Mouse (Mus musculus): ENCODE results near the gene Rag2. TPM values are rescaled to one million over a fixed set of nuclear protein-coding genes. Genes with fewer than 3 reads are reported as not detected.

Rag2 gene
- total RNA-seq (2021) = not detected
- long read RNA-seq, experiment 1 = 0 reads
- long read RNA-seq, experiment 2 = 0 reads

- no peak for TF ChIP-seq CTCF (conservative IDR thresholded peaks at IDR 0.05)
- no peak within 1 kb of the TSS for H3K4me3 ChIP-seq
- DNase-seq (ENCODE audit: low spot score in 2 of 2) = no peak
- H3K27ac ChIP-seq = no peak within 1 kb of the TSS
Observed at GRCm38 (mm10) chr2:101624526-101624925, at the start of gene Rag2. Gene Rag2 (plus strand): TSS chr2:101624718.

DNA sequence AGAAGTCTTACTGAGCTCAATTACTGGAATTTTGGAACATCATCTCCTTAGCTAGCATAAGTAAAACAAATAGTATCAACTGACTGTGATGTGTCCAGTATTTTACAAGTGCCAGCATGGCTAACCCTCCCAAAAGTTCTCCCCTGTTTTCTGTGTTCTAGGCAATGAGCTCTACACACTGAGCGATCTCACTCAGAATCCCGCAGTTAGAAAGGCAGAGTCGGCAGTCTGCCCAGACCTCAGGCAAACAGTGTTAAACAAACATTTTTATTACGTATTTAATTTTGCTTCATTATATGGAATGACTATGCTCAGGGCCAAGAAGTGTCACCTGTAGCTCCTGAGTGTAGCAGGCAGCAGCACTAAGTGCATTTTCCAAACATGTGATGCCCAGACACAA, 47.3 kb upstream of the Rag2 start:
- TF ChIP-seq CTCF (conservative IDR thresholded peaks at IDR 0.05) = no peak
- Histone ChIP-seq H3K27ac (no peak overlapping the region), H3K4me3 (no peak overlapping the region)
- no peak for DNase-seq (ENCODE audit: low spot score in 2 of 2)

GRCm38 (mm10) chr2:101580027-101580426, 44.5 kb upstream of the Rag2 start:
- TF ChIP-seq CTCF (conservative IDR thresholded peaks at IDR 0.05) = no peak
- Histone ChIP-seq H3K4me3 (no peak overlapping the region), H3K27ac (no peak overlapping the region)
- no peak for DNase-seq (ENCODE audit: low spot score in 2 of 2)

DNA sequence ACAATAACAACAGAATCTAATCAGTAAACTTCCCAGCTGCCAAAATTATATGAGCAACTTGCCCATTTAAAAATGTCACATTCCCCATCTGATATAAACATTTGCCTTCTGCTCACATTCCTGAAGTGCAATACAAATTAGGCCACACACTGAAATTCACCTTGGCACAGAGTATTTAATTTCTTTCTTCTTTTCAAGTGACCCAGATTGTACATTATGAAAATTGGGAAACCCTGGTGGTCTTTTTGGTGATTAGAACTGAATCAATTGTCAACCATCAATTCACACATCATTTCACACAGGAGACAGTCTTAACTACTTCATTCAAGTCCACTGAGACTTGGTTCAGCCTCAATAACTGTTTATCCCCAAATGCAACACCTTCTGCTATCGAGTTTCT, 44.1 kb upstream of the Rag2 start:
- no peak for DNase-seq (ENCODE audit: low spot score in 2 of 2)
- TF ChIP-seq CTCF (conservative IDR thresholded peaks at IDR 0.05) = no peak
- no peak overlapping the region for H3K27ac ChIP-seq
- H3K4me3 ChIP-seq = no peak overlapping the region

- DNase-seq (ENCODE audit: low spot score in 2 of 2) = no peak
- TF ChIP-seq CTCF (conservative IDR thresholded peaks at IDR 0.05) = no peak
- H3K4me3 ChIP-seq = no peak overlapping the region
- H3K27ac ChIP-seq = no peak overlapping the region
Observed at GRCm38 (mm10) chr2:101580977-101581376, 43.5 kb upstream of the Rag2 start.

GRCm38 (mm10) chr2:101581418-101581817, 43.1 kb upstream of the Rag2 start:
- DNase-seq (ENCODE audit: low spot score in 2 of 2) = no peak
- Histone ChIP-seq H3K27ac (no peak overlapping the region), H3K4me3 (no peak overlapping the region)
- no peak for TF ChIP-seq CTCF (conservative IDR thresholded peaks at IDR 0.05)

DNA sequence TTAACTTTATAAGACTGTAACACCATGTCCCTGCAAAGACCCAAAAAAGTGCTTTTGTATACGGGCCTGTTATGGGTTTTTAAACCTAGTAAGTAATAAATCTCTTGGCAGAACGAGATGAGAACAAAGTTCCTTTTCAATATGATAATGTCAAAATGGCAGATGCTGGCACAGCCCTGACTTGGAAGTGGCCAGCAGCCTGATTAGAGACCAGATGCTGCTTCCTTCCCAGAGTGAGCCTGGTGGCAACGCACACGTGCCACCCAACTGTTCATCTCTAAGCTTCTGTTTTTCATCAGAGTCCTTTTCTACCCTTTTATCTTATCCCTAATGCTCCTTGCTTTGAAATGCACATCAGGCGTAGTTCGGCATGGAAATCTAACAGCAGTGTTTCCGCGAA, 33.2 kb upstream of the Rag2 start:
- Histone ChIP-seq H3K4me3 (no peak overlapping the region), H3K27ac (no peak overlapping the region)
- TF ChIP-seq CTCF (conservative IDR thresholded peaks at IDR 0.05) = no peak
- no peak for DNase-seq (ENCODE audit: low spot score in 2 of 2)

- Histone ChIP-seq H3K4me3 (no peak overlapping the region), H3K27ac (peak overlapping the region; percentile 12; the same call in 1 of the 2 replicates)
- no peak for DNase-seq (ENCODE audit: low spot score in 2 of 2)
- TF ChIP-seq CTCF (conservative IDR thresholded peaks at IDR 0.05) = no peak
Observed at GRCm38 (mm10) chr2:101592023-101592841, 32.3 kb upstream of the Rag2 start.

GRCm38 (mm10) chr2:101592886-101593285, 31.6 kb upstream of the Rag2 start:
- no peak for TF ChIP-seq CTCF (conservative IDR thresholded peaks at IDR 0.05)
- no peak overlapping the region for H3K4me3 ChIP-seq
- no peak for DNase-seq (ENCODE audit: low spot score in 2 of 2)
- peak overlapping the region; percentile 12; the same call in 1 of the 2 replicates for H3K27ac ChIP-seq

DNA sequence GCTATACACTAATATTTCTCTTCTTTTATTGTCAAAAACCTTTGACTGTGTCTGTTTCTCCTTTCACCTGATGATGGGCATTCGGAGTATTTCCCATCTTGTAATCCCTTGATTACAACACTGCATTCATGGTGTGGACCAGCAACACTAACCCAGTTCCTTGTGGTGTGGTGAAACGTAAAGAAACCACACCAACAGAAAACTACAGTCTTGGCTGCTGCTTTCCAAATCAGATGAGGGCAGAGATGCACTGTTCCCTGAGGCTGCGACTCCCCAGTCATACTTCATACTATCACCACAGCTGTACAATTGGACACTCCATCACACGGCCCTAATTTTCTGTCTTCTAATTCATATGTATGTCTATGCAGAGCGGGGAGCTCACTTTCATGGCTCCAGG, 29.8 kb upstream of the Rag2 start:
- TF ChIP-seq CTCF (conservative IDR thresholded peaks at IDR 0.05) = no peak
- Histone ChIP-seq H3K27ac (no peak overlapping the region), H3K4me3 (no peak overlapping the region)
- DNase-seq (ENCODE audit: low spot score in 2 of 2) = no peak

DNA sequence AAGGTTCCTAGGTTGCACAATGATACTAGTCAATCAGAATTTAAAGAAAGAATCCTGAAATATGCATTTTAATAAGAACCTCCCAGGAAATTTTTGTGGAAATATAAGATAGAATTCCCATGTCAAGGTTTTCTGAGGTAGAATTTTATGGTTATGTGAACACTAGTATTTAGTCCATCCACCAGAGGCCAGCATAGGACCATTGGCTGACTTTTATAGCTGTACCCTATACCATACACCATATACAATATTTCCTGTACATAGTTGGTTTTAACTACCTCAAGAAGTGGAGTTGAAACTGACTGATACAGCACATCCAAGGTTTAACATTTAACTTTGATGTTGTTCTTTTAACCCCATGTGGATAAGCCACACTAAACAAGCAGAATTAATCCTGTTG, 27.3 kb upstream of the Rag2 start:
- peak; percentile 66 for TF ChIP-seq CTCF (conservative IDR thresholded peaks at IDR 0.05)
- DNase-seq (ENCODE audit: low spot score in 2 of 2) = no peak
- H3K27ac ChIP-seq = no peak overlapping the region

GRCm38 (mm10) chr2:101598190-101599181, 26.0 kb upstream of the Rag2 start:
- Histone ChIP-seq H3K27ac (peak overlapping the region; percentile 59), H3K4me3 (peak overlapping the region; percentile 30)
- no peak for DNase-seq (ENCODE audit: low spot score in 2 of 2)
- no peak for TF ChIP-seq CTCF (conservative IDR thresholded peaks at IDR 0.05)

More for the DNA sequence above, 27.3 kb upstream of the Rag2 start:
- H3K4me3 ChIP-seq = no peak overlapping the region

- H3K27ac ChIP-seq = peak overlapping the region; percentile 81
- peak; percentile 63 for TF ChIP-seq CTCF (conservative IDR thresholded peaks at IDR 0.05)
- peak; percentile 31 to 44 for DNase-seq (ENCODE audit: low spot score in 2 of 2)
- peak overlapping the region; percentile 1; the same call in 1 of the 2 replicates for H3K4me3 ChIP-seq
Observed at GRCm38 (mm10) chr2:101600703-101601102, 23.8 kb upstream of the Rag2 start.

Measured in layer of hippocampus, adult 2 months (tissue).